Mouse (Mus musculus) CH12.LX (cell line): ENCODE measurements around the gene Gcm1.

ENCODE experiments used
- CTCF ChIP-seq, 2 experiments: IDR thresholded peaks in 1 of 2; conservative IDR thresholded peaks in 1 of 2; 2 replicates each; pipeline ENCODE4 v1.5.1; 2011 to 2012; ENCODE audit warnings: low read depth in 2 of 2, low read length in 2 of 2, improper control_type of control experiment in 1 of 2, inconsistent platforms in 1 of 2, mild to moderate bottlenecking in 1 of 2, moderate library complexity in 1 of 2
- EP300 ChIP-seq: IDR thresholded peaks from 2 replicates; pipeline ENCODE4 v1.6.1; 2011; ENCODE audit warnings: low read length, improper control_type of control experiment
- MAX ChIP-seq: IDR thresholded peaks from 2 replicates; pipeline ENCODE4 v1.6.1; 2011; ENCODE audit warnings: low read length, improper control_type of control experiment
- POLR2A ChIP-seq: IDR thresholded peaks from 2 replicates; pipeline ENCODE4 v1.6.1; 2011; ENCODE audit warnings: low read depth, mild to moderate bottlenecking, improper control_type of control experiment, low read length
- POLR2AphosphoS2 ChIP-seq: IDR thresholded peaks from 2 replicates; pipeline ENCODE4 v1.6.1; 2011; ENCODE audit warnings: low read depth, low read length, improper control_type of control experiment
- RAD21 ChIP-seq: IDR thresholded peaks from 2 replicates; pipeline ENCODE4 v1.6.1; 2011; ENCODE audit warnings: low read depth, mild to moderate bottlenecking, low read length, improper control_type of control experiment, moderate library complexity
- SIN3A ChIP-seq: IDR thresholded peaks from 2 replicates; pipeline ENCODE4 v1.6.1; 2012; ENCODE audit warnings: low read length, improper control_type of control experiment, inconsistent platforms
- USF1 ChIP-seq: IDR thresholded peaks from 2 replicates; pipeline ENCODE4 v1.6.1; 2014; ENCODE audit warnings: low read depth, mild to moderate bottlenecking, inconsistent platforms, low read length, improper control_type of control experiment
- ZMIZ1 ChIP-seq: IDR thresholded peaks from 2 replicates; pipeline ENCODE4 v1.6.1; 2012; ENCODE audit warnings: low read depth, mild to moderate bottlenecking, inconsistent platforms, low read length, improper control_type of control experiment

DNA sequence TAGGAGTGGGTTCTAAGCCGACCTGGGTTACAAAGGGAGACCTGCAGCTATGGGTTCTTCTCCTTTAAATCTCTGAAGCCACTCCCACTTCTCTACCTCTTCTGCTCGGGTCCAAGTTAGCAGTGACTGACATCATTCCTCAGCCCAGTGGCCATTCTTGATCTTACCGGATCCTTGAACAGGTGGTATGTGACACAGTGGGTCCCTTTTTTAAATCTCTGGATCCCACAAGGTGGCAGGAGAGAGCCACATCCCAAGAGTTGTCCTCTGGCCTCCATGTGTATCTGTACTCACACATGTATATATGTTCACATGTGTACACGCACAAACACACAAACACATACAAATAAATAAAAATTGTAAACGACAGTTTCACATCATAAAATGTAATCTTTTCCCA, 16.4 kb upstream of the Gcm1 start:
- TF ChIP-seq POLR2A: no peak
- no peak for TF ChIP-seq ZMIZ1
- TF ChIP-seq USF1: no peak
- no peak for TF ChIP-seq MAX
- no peak for TF ChIP-seq POLR2AphosphoS2
- no peak for TF ChIP-seq EP300
- TF ChIP-seq RAD21: peak; percentile 22
- TF ChIP-seq CTCF (conservative IDR thresholded peaks at IDR 0.05 in 1 of 2, IDR thresholded peaks at IDR 0.05 in 1 of 2; ENCODE audit: low read depth in 2 of 2, low read length in 2 of 2): peak in 1 of 2 experiments; percentile 51; a peak in 2 of 4 replicates
- TF ChIP-seq SIN3A: no peak
